Mouse (Mus musculus) thymus, postnatal 36 days (tissue): ENCODE measurements around the gene Fbxo11.

ENCODE experiments used
- DNase-seq, 2 experiments: peaks; one replicate each; pipeline ENCODE4 v3.0.0; 2022; ENCODE audit warnings: mixed read lengths in 2 of 2

Fbxo11 gene

DNA sequence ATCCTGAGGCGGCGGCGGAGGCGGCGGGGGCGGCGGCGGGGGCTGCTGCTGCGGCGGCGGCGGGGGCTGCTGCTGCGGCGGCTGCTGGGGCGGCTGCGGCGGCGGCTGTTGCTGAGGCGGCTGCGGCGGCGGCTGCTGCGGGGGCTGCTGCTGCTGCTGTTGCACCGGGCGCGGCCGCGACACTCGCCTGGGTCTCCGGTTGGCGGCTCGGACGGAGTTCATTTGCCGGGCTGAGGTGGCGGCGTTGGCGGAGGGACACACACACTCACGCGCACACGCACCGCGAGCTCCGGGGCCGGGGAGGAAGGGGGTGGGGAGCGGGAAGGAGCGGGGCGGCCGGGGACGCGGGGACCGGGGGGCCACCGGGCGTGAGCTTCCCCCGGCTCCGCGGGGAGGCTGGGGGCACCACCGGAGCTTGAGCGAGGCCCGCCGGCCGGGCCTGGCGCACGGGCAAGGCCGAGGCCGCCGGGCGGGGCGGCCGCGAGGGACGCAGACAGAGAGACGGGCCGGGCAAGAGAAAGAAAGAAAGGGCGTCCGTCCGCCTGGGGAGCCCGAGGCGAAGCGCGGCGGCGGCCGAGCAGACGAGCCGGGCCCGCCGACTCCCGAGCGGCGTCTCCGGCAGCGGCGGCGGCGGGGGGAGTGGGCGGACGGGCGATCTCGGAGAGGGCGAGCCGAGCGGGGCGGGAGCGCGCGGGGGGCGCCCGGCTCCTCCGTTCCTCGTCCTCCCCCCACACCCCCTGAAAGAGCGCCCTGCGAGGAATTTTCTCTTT is at the start of gene Fbxo11:
Gene Fbxo11, minus strand, starts transcription at position 261 of the 770 bp plus-strand sequence.
- DNase-seq: peak; percentile 67 to 75

DNA sequence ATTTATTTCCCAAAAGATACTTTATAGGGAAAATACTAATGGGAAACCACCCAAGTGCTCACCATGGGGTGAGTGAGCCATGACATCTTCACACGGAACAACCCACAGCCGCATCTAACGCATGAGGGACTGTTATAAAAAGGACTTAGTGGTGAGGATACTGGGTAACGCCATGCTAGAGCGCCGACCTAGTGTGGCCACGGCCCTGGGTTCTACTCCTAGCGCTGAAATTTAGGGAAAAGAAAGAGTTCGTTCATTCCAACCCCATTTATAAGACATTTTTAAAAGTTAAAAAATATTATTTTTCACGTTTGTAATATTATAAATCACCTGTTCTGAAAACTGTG is 48.8 kb upstream of the Fbxo11 start:
- DNase-seq: no peak

- DNase-seq: no peak
Observed at GRCm38 (mm10) chr17:88113015-88113882, 48.2 kb upstream of the Fbxo11 start.

GRCm38 (mm10) chr17:88111865-88112645 is 47.0 kb upstream of the Fbxo11 start:
- DNase-seq: peak; percentile 24 to 54

GRCm38 (mm10) chr17:88111081-88111796 is 46.1 kb upstream of the Fbxo11 start:
- DNase-seq: no peak

DNA sequence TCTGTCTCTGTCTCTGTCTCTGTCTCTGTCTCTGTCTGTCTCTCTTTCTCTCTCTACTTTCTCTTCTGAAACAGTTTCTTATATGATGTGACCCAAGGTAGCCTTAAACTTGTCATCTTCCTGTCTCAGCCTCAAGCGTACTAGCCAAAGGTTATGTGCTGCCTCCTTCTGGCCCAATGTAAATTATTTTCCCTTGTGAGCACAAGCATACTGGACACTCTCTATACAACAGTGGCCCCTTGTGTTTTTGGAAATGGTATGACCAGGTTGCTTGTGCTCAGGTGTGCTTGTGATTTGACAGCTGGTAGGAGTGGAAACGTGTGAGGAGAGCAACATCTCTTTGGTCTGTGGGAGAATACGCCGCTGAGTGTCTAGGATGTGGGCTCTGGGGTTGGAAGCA is 42.6 kb upstream of the Fbxo11 start:
- no peak for DNase-seq

DNA sequence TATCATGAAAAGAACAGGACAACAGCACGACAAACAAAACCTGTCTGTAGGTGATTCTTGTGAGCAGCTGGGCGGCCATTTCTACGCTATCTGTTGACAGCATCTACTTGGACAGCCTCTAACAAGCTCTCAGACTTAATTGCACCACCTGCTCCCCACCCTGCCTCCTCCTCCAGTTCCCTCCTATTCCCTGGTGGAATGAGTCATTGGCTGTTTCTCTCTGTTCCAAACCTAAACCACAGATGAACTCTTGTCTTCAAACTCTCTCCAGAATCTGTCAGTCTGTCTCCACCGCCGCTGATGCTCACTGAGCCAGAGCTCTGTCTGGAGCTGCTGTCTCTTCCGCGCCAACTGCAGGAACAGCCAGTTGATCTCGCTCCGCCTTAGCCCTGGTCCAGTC is 41.3 kb upstream of the Fbxo11 start:
- no peak for DNase-seq

DNA sequence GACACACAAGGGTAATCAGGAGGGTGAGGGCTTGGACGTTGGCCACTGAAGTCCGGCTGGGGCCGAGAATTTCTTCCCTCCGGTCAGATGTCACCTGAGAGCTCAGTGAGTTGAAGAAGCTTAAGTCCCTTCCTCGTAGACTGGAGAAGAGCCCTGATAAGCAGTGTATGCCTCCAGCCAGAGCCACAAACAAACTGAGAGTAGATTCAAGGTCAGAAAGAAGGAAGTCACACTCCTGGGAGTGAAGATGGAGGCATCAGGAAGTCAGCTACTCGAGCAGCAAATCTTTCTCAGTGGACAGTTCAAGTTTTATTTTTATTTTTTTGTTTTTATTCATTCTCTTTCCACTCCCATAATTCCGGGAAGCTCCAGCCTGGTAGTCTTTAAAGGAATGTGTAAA is 37.5 kb upstream of the Fbxo11 start:
- no peak for DNase-seq

- no peak for DNase-seq
Observed at GRCm38 (mm10) chr17:88098181-88098852, 33.2 kb upstream of the Fbxo11 start.

GRCm38 (mm10) chr17:88097543-88097942 is 32.5 kb upstream of the Fbxo11 start:
- DNase-seq: no peak

DNA sequence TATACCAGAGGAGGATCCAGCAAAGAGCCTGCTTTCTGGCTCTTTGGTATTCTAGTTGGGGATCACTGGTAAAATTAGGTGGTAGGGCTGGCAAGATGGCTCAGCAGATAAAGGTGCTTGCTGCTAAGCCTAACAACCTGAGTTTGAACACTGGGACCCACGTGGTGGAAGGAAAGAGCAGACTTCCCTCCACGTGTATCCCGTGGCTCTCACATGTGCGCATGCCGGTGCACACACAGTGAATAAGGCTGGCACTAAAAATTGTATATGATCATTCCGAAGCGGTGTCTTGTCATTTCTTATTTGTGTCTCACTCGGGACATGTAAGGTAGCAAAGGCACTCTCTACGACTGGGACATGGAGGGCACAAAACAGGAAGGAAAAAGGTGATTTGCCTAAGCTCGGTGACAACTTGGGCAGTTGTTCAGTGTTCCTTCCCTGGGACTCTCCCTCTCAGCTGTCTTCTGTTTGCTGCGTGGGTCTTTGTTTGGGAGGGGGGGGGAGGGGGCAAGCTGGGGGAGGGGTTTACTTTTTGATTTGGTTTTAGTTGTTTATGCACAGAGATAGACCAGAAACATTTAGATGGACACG is 31.8 kb upstream of the Fbxo11 start:
- DNase-seq: no peak

DNA sequence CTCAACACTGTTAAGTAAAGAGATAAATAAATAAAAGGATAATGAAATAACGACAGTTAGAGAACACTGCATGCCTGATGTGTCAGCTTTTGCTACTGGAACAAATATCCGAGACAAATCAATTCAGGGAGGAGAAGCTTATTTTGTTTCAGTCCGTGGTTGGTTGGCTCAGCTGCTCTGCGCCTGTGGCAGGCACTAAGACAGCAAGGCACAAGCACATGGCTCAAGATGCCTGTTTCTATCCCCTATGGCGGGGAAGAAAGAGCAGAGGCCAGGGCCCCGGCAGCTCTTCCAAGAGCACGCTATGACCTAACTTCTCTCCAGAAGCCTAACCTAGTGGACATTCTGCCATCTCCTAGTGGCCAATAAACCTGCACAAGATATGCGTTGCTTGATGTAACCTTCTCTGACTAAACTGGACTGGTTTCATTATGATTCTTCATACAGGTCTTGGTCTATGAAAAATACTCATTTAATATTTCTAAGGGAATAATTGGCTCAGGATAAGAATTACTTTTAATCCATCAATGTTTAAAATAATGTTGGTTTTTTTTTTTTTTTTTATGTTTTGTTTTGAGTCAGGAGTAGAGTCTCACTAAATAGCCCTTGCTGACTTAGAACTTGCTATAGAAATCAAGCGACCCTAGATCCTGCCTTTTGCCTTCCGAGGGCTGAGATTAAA is 30.6 kb upstream of the Fbxo11 start:
- no peak for DNase-seq

DNA sequence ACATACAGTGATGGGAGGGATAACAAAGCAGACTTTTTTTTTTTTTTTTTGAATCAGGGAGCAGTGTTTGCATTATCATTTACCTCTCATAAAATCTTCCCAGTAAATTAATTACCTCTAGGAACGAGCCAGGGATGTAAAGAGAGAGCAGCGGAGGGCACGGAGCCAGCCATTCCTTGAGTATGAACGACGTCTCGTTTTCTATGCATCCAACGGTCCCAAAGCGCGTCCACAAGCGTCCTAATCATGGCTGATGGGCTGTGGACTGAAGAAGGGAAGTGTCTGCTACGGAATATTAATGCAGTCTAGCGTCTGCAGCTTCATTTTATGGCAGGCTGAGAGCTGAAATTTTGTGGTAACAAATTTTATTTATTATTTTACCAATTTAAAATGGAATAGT is 29.2 kb upstream of the Fbxo11 start:
- no peak for DNase-seq

GRCm38 (mm10) chr17:88093798-88094197 is 28.7 kb upstream of the Fbxo11 start:
- DNase-seq: no peak

- peak in 1 of 2 experiments; percentile 21 for DNase-seq
Observed at GRCm38 (mm10) chr17:88085976-88086375, 20.9 kb upstream of the Fbxo11 start.

DNA sequence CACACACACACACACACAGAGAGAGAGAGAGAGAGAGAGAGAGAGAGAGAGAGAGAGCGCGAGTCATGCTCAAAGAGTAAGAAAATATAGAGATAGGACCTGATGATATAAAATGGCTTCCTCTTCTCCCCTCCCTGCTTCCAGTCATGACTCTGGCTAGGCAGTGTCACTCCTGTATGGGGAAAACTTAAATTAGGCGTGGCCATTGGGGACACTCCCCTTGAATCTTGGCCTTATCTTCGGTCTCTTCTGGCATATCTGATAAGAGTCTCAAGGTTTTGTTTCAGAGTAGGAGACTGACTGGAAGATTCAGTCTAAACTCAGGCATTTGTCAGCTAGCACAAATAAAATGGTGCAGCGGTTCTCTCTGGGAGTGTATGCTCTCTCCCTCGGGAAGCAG is 16.4 kb upstream of the Fbxo11 start:
- DNase-seq: no peak

DNA sequence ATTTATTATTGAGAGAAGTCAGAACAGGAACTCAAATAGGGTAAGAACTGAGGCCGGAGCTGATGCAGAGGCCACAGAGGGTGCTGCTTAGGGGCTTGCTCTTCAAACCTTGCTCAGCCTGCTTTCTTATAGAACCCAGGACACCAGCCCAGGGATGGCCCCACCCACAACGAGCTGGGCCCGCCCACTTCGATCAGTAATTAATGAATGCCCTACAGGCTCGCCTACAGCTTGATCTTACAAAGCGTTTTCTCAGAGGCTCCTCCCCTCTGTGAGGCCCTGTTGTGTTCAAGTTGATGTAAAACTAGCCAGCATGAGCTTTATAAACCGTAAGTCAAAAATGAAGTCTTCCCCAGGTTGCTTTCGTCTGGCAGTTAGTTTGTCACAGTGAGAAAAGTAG is 14.7 kb upstream of the Fbxo11 start:
- DNase-seq: no peak

DNA sequence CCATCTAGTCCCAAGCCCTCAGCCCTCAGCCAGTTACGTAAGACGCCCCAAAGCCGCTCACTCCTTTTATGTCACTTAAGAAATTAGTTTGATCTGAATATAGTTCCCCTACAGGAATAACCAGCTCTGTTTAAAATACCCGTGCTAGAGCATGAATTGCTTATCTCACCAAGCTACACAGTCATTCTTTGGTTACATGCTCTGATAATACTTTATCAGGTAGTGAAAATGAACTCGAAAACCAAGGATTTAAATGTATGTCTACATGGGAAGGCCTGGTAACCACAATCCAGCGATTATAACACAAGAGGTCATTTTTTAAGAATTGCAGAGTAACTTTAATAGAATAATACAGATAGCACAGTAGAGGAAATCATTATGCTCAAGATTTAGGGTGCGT is 7.0 kb upstream of the Fbxo11 start:
- DNase-seq: no peak

- DNase-seq: no peak
Observed at GRCm38 (mm10) chr17:88068024-88068719, 3.1 kb upstream of the Fbxo11 start.

DNA sequence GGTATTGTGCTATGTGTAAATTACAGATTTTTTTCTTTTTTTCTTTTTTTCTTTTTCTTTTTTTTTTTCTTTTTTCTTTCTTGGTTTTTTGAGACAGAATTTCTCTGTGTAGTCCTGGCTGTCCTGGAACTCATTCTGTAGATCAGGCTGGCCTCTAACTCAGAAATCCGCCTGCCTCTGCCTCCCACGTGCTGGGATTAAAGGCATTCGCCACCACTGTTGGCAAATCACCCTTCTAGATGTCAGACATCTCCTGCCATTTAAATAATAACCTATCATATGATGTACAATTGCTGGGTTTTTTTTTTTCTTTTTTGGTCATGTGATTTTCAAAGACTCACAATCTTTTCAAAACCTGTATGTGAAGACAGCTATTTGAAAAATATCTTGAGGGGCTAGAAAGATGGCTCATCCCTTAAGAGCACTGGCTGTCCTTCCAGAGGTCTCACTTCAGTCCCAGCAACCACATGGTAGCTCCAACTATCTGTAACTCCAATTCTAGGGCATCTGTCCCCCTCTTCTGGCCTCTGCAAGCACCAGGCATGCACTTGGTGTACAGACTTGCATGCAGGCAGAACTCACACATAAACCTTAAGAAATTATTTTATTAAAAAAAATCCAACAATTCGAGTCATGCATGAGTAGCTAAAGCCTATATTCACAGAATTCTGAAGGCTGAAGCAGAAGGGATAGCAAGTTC is 2.3 kb upstream of the Fbxo11 start:
- DNase-seq: peak; percentile 10 to 20
